Mouse (Mus musculus) erythroblast, adult 5-6 weeks (primary cell): ENCODE data around the gene 1700001O22Rik. TPM values are rescaled to one million over a fixed set of nuclear protein-coding genes. Genes with fewer than 3 reads are reported as not detected.

Experiments used
- ATAC-seq: replicated peaks from 2 replicates; pipeline ENCODE4 v1.8.0; 2016; ENCODE audit warnings: moderate number of reproducible peaks, mild to moderate bottlenecking, moderate TSS enrichment, inconsistent platforms; ENCODE audit not compliant: poor library complexity, low FRiP score, severe bottlenecking
- total RNA-seq, 2 experiments: library from RNA; stranded (forward) in 1 of 2; stranded (reverse) in 1 of 2; fragments of 150-400 nt in 1 of 2; fragments of 200-764, 138-1000 nt in 1 of 2; gene quantifications; 2 replicates each; pipeline versions ENCODE4 v1.2.3 to v1.2.4; 2015 to 2017; ENCODE audit warnings: low replicate concordance in 2 of 2

1700001O22Rik gene
- not detected in 2 replicates for total RNA-seq (2015; ENCODE audit: low replicate concordance)
- not detected in 2 replicates for total RNA-seq (2017; ENCODE audit: low replicate concordance)

DNA sequence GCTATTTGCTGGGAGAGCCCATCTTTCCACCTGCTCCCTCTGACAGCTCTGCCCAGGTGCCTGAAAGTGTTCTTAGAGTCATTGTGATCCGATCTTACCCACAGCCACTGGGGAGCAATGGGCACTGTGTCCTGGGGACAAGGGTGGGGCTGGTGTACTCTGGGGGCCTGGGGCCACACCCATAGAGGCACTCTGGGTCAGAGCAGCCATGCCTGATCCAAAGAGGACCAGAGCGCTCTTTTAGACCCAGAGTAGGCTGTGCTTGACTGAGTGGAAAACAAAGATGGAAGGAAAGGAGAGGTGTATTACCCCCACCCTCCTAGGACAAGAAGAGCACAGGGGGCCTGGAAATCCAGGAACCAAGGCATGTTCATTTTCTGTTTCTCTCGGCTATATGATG is at the start of gene 1700001O22Rik:
TSS of gene 1700001O22Rik (minus strand) at position 58 of the 400 bp plus-strand sequence.
- ATAC-seq = no peak

GRCm38 (mm10) chr2:30852771-30853313 is 49.4 kb upstream of the 1700001O22Rik start:
- no peak for ATAC-seq

DNA sequence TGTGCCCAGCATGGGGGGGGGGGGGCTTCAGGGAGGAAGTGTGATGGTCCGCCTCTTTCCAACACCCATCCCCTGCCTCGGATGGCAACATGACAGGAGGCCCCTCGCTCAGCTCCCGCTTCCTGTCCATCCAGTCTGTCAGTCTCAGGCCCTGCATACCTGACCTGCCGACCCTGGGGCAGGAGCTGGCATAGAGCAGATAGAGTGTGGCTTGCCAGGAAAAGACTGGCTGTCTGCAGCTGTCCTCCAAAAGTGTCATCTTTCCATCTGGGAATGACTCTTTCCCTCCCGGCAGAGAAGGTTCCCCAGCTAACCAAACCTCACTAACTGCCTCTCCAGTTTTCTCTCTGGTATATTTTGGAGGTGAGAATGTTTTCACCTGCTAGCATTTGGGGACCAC is 47.1 kb upstream of the 1700001O22Rik start:
- ATAC-seq = no peak

- ATAC-seq = no peak
These were observed 44.7 kb upstream of the 1700001O22Rik start for GRCm38 (mm10) chr2:30848184-30848583.

- ATAC-seq = no peak
These were observed 43.3 kb upstream of the 1700001O22Rik start for GRCm38 (mm10) chr2:30846723-30847122.

DNA sequence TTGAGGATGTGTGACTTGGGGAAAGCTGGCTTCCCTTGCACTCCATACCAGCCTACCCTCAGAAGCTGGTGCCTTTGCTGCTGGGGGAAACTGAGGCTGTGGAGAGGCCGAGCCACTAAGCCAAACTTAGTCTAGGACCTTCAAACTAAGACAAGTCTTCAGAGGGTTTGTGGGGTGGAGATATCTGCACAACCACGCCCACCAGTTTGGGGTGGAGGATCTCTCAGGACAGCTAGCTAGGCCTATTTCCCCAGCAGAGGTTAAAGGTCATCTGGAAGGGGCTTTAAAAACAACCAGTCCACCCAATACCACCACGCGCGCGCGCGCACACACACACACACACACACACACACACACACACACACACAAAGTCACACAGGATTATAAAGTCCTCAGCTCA is 42.8 kb upstream of the 1700001O22Rik start:
- no peak for ATAC-seq

DNA sequence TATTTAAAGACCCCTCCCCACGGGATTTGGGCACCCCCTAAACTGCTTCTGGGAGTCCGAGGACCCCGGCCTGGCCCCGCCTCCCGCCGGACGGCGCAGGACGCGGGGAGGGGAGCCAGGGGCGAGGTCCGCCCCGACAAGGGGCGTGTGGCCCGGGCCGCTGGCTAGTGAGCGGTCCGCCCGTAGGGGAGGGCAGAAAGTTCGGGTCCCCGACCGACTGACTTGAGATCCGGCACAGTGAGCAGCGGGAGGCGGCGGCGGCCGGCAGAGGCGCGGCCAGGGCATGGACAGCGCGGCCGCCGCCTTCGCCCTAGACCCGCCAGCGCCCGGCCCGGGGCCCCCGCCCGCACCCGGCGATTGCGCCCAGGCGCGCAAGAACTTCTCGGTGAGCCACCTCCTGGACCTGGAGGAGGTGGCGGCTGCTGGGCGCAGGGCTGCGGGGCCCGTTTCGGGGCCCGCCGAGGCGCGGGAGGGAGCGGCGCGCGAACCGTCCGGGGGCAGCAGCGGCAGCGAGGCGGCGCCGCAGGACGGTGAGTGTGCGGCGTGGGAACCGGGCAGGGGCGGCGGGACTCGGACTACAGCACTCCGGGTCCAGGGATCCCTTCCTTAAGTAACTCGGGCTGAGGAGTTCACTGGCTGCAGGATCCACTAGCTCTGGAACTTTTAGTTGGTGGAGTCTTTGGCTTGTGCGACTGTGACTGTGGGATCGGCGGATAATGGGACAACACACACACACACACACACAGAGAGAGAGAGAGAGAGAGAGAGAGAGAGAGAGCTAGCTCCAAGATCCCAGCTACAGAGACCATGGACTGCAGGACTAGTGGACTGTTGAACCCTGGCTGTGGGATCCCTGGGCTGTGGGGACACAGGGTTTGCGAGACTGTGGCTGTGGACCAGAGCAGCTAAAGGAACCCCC is 42.0 kb upstream of the 1700001O22Rik start:
- no peak for ATAC-seq

GRCm38 (mm10) chr2:30842615-30843014 is 39.2 kb upstream of the 1700001O22Rik start:
- no peak for ATAC-seq

GRCm38 (mm10) chr2:30836238-30836990 is 33.0 kb upstream of the 1700001O22Rik start:
- ATAC-seq = no peak

DNA sequence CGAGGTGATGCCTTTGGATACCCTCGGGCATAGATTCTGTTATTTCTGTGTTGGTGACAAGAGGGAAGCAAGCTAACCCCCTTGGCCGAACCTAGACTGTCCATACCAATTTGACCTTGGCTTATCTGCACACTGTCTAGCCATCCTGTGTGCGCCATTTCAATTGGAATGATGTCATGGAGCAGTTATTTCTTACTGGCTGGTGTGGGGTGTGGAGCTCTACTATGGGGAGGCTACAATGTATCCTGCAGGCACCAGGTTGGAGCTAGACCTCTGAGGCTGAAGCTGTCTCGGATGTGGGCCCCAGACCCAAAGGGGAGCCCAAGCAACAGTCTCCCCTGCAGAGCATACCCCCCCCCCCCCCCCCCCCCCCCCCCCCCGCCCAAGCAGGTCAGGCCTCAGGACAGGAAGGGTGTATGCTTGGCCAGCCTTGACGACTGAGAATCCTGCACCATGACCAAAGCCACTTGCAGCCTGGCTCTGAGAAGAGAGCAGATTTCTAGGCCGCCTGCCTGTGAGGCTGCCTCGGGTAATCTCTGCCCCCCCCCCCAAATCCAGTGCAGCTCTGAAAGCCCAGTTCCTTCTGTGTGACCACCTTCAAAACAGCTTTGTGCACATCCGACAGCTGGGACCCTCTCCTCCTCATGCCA is 31.0 kb upstream of the 1700001O22Rik start, which contains the start of gene Prrx2:
TSS of gene Prrx2 (plus strand) at position 600 of the 650 bp plus-strand sequence.
- ATAC-seq = no peak

GRCm38 (mm10) chr2:30833644-30834043 is 30.2 kb upstream of the 1700001O22Rik start:
- no peak for ATAC-seq

DNA sequence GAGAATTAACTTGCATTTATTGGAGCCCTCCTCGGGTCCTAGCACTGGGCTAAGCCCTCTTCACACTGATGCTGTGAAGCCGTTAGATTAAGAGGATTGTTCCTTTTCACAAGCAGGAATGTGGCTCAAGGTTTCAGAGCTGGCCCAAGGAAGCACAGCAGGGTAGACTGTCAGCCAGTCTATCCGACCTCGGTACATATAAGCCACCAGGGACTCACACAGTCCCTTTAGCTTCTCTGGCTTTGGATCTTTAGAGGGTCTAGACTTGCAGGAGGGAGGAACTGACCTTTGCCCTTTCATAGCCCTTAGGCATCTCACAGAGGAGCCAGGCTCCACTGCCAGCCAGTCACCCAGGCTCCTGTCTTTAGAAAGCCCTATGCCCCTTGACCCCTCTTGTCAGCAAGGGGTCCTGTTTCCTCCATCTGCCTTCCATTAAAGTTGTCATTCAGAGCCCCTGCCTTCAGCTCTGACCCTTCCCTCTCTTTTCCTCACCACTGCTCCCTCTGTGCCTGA is 26.9 kb upstream of the 1700001O22Rik start, which contains the start of gene Asb6:
TSS of gene Asb6 (minus strand) at position 51 of the 513 bp plus-strand sequence.
- no peak for ATAC-seq

GRCm38 (mm10) chr2:30829315-30829714 is 25.9 kb upstream of the 1700001O22Rik start:
- ATAC-seq = peak; percentile 41

DNA sequence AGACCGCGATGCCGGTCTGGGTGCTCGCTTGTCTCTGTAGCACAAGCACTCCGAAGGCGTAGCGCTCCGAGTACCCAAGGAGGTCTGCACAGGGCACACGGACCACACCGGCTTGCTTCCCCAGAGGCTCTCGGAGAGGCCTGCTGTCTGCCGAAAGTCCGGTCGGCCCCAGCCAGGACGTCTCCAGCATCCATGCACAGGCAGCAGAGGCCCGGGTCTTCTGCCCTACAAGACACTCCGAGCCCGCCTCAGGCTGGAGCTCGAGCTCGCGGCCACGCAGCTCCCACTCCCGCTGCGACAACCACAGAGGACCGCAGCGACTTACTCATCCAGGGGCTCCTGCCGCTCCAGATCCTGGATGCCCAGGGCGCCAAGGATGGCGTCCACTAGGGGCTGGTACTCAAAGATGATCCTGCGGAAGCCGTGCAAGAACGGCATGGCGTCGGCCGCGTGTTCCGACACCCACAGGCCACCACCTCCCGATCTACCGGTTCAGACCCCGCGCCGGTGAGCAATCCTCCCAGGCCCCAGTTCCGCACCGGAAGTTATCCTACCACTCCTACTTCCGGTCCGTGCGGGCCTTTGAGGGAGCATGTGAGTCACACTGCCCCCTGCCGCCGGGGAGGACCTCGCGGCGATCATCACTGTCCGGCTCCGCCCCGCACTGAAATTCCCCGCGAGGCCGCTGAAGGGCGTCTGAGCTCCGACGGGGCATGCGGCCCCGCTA is 24.5 kb upstream of the 1700001O22Rik start:
- peak; percentile 77 for ATAC-seq

- ATAC-seq = peak; percentile 75
These were observed 23.6 kb upstream of the 1700001O22Rik start for GRCm38 (mm10) chr2:30826825-30827748.

GRCm38 (mm10) chr2:30823385-30824153 is 20.1 kb upstream of the 1700001O22Rik start:
- ATAC-seq = no peak

DNA sequence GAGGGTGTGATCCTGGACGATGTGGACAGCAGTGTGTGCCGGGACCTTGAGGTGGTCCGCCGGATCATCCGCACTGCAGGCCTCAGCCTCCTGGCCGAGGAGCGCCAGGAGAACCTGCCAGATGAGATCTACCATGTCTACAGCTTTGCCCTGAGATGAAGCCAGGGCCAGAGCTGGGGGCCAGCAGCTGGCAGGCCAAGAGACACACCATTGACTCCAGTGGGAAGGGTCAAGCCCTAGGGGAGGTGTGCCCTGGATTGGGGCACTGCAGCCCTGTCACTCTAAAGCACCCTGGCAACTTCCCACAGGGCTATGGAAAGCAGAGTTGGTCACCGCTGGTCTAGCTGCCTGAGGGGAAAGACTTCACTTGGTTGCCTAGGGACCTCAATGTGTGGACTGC is 19.0 kb upstream of the 1700001O22Rik start:
- ATAC-seq = no peak
